Mouse (Mus musculus) heart, postnatal 4 days (tissue): ENCODE measurements at regions not wholly inside any gene's neighbourhood (a gene's known extent, or its start where the extent isn't known, plus 50 kb on each side); places are given as distances from the start of the nearest gene placed in this dataset.

Experiments
- DNase-seq: peaks from one replicate; pipeline ENCODE4 v3.0.0; 2021

GRCm38 (mm10) chr9:63849564-63850315 lies 91.9 kb upstream of the Smad3 start:
- peak; percentile 32 for DNase-seq

GRCm38 (mm10) chr9:63843883-63844485 lies 86.2 kb upstream of the Smad3 start:
- peak; percentile 77 for DNase-seq

- no peak for DNase-seq
These were observed 85.6 kb upstream of the Smad3 start for GRCm38 (mm10) chr9:63843431-63843830.

- DNase-seq: no peak
These were observed 83.3 kb upstream of the Smad3 start for GRCm38 (mm10) chr9:63841102-63841501.

GRCm38 (mm10) chr9:63838996-63839772 lies 81.4 kb upstream of the Smad3 start:
- DNase-seq: no peak

- DNase-seq: no peak
These were observed 79.8 kb upstream of the Smad3 start for GRCm38 (mm10) chr9:63837552-63837951.

GRCm38 (mm10) chr9:63836565-63837284 lies 78.9 kb upstream of the Smad3 start:
- no peak for DNase-seq

- DNase-seq: no peak
These were observed 78.2 kb upstream of the Smad3 start for GRCm38 (mm10) chr9:63836036-63836435.

GRCm38 (mm10) chr9:63834416-63834815 lies 76.6 kb upstream of the Smad3 start:
- no peak for DNase-seq

GRCm38 (mm10) chr9:63818163-63818562 lies 60.4 kb upstream of the Smad3 start:
- DNase-seq: no peak

GRCm38 (mm10) chr9:63816540-63816939 lies 58.7 kb upstream of the Smad3 start:
- no peak for DNase-seq

- DNase-seq: no peak
These were observed 52.2 kb upstream of the Smad3 start for GRCm38 (mm10) chr9:63809901-63810587.
